Mouse (Mus musculus) erythroblast, embryonic 14.5 days (primary cell): ENCODE measurements around the gene Miga2.

ENCODE experiments used
- GATA1 ChIP-seq: IDR thresholded peaks from 2 replicates; pipeline ENCODE4 v1.6.1; 2012; ENCODE audit warnings: low read length, inconsistent platforms, mixed read lengths
- TAL1 ChIP-seq: IDR thresholded peaks from 3 replicates; pipeline ENCODE4 v1.6.1; 2012; ENCODE audit warnings: low read length, inconsistent platforms, mixed read lengths

DNA sequence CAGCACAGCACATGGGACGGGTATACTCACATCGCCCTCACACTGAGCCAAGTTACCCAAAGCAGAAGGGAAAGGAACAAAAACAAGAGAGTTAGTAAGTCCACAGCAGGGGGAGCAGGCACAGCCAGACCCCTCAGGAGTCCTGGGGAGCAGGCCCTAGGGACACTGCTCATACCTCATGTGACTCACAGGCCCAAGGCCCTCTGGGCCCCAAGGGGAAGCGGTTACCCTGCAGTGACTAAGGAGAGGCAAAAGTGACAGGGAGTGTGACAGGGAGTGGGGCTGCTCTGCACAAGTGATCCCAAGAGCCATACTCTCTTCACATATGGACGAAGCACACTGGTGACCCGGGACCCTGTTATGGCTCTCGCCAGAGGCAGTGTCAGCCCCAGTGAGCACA lies 14.8 kb upstream of the Miga2 start:
- TF ChIP-seq GATA1 (no peak), TAL1 (no peak)
